9 mouse cellular contexts compared by ENCODE assay signal in genomic region chr17:87330250-87330920, GRCm38 (mm10). TPM values are rescaled to one million over a fixed set of nuclear protein-coding genes. Genes with fewer than 3 reads are reported as not detected.
DNase-seq lines count a peak whose midpoint lies in the region; ATAC-seq and TF ChIP-seq lines count a peak whose summit lies in the region.
"Had no signal": no experiment of that assay in that cellular context is flagged by ENCODE, and none has a peak within 500 bp of the region (broad histone marks: within the 10 kb centered on the region; RNA-seq: fewer than 3 reads in every experiment).

No protein-coding gene starts in this region.

- peak; percentile 23; the same call in 1 of the 2 replicates for ATAC-seq in lung, embryonic 14.5 days (ENCODE audit: insufficient read depth)
- peak; percentile 22; the same call in 1 of the 2 replicates for ATAC-seq in forebrain, embryonic 13.5 days
- ATAC-seq in midbrain, embryonic 15.5 days (replicated peaks): peak; percentile 22
- ATAC-seq in monocyte, adult 5-6 weeks (replicated peaks; ENCODE audit: insufficient number of reproducible peaks, low FRiP score, low TSS enrichment, poor library complexity, severe bottlenecking): no peak
- no peak for ATAC-seq in granulocyte monocyte progenitor cell, adult 5-6 weeks (replicated peaks; ENCODE audit: poor library complexity, severe bottlenecking)

- TF ChIP-seq CTCF in lung, embryonic 14.5 days (IDR thresholded peaks at IDR 0.05; ENCODE audit: low read depth): no peak

- 0 out of 2 replicates have a peak overlapping the region, but pooled peaks have one; percentile 16 for H3K9ac ChIP-seq in lung, embryonic 14.5 days
- H3K9ac ChIP-seq in forebrain, embryonic 13.5 days: peak overlapping the region; percentile 17
- peak overlapping the region; percentile 6; the same call in 1 of the 2 replicates for H3K9ac ChIP-seq in midbrain, embryonic 15.5 days
- H3K9ac ChIP-seq: liver, embryonic 14.5 days had no signal

- H3K9me3 ChIP-seq in lung, embryonic 14.5 days (ENCODE audit: low read depth, low read length): no peaks in the 10 kb centered on the region
- H3K9me3 ChIP-seq in forebrain, embryonic 13.5 days (replicated peaks): no peaks in the 10 kb centered on the region
- H3K9me3 ChIP-seq in midbrain, embryonic 15.5 days: no peaks in the 10 kb centered on the region

- no peaks in the 10 kb centered on the region for H3K36me3 ChIP-seq in lung, embryonic 14.5 days (ENCODE audit: insufficient read depth)
- no peaks in the 10 kb centered on the region for H3K36me3 ChIP-seq in forebrain, embryonic 13.5 days (ENCODE audit: poor library complexity, severe bottlenecking)
- H3K36me3 ChIP-seq in midbrain, embryonic 15.5 days (replicated peaks): no peaks in the 10 kb centered on the region

- no peaks in the 10 kb centered on the region; the same call in 1 of the 2 replicates for H3K27me3 ChIP-seq in lung, embryonic 14.5 days (ENCODE audit: insufficient read depth, low read length)
- no peaks in the 10 kb centered on the region for H3K27me3 ChIP-seq in forebrain, embryonic 13.5 days
- H3K27me3 ChIP-seq in midbrain, embryonic 15.5 days (replicated peaks): no peaks in the 10 kb centered on the region

- H3K4me3 ChIP-seq in lung, embryonic 14.5 days (ENCODE audit: low read depth, low read length): no peak overlapping the region
- H3K4me3 ChIP-seq in forebrain, embryonic 13.5 days: no peak overlapping the region
- no peak overlapping the region for H3K4me3 ChIP-seq in midbrain, embryonic 15.5 days

- 33% methylated on average over 22 of the region's 22 CpGs for WGBS in lung, embryonic 14.5 days
- WGBS in forebrain, embryonic 13.5 days: 30% methylated on average over 22 of the region's 22 CpGs
- WGBS in midbrain, embryonic 15.5 days: 27% methylated on average over 22 of the region's 22 CpGs

- H3K4me2 ChIP-seq in lung, embryonic 14.5 days: peak overlapping the region; percentile 43
- peak overlapping the region; percentile 44 for H3K4me2 ChIP-seq in forebrain, embryonic 13.5 days
- peak overlapping the region; percentile 28 for H3K4me2 ChIP-seq in midbrain, embryonic 15.5 days

- no peak for DNase-seq in lung, embryonic 14.5 days
- no peak for DNase-seq in lung, postnatal 14 days
- DNase-seq in layer of hippocampus, adult 9-11 months: peak; percentile 94
- DNase-seq in retina, postnatal 1 day: no peak

- H3K27ac ChIP-seq in lung, embryonic 14.5 days (ENCODE audit: low read depth): peak overlapping the region; percentile 49
- peak overlapping the region; percentile 81 for H3K27ac ChIP-seq in forebrain, embryonic 13.5 days
- H3K27ac ChIP-seq in midbrain, embryonic 15.5 days: peak overlapping the region; percentile 78
- H3K27ac ChIP-seq: liver, embryonic 14.5 days had no signal

- H3K4me1 ChIP-seq in lung, embryonic 14.5 days (ENCODE audit: insufficient read depth): peaks cover 8% of the 10 kb centered on the region
- H3K4me1 ChIP-seq in forebrain, embryonic 13.5 days: peaks cover 52% of the 10 kb centered on the region
- peaks cover 56% of the 10 kb centered on the region for H3K4me1 ChIP-seq in midbrain, embryonic 15.5 days

RNA-seq across cellular contexts. Expression of gene Ttc7, which starts 47.7 kb away (rescaled TPM):
- polyA plus RNA-seq in lung, embryonic 14.5 days (2014; fragmentation: Nextera tagmentation; extraction: Ambion mirVana): 2.8 and 3.6 TPM in 2 replicates
- 3.5 and 5.1 TPM in 2 replicates for polyA plus RNA-seq in forebrain, embryonic 13.5 days (2015; fragmentation: Nextera tagmentation; extraction: Ambion mirVana)
- polyA plus RNA-seq in midbrain, embryonic 15.5 days (2015; fragmentation: Nextera tagmentation; extraction: Ambion mirVana): 4.9 TPM in 2 replicates
- 126 to 169 TPM (median 150 TPM) in 3 replicates for total RNA-seq in monocyte, adult 5-6 weeks (2017)
- 68.9 and 94.1 TPM in 2 replicates for total RNA-seq in granulocyte monocyte progenitor cell, adult 5-6 weeks (2014; fragmentation: Nextera tagmentation)
- 42.2 and 46.7 TPM in 2 replicates for total RNA-seq in granulocyte monocyte progenitor cell, adult 5-6 weeks (2017)

Comparison
In these comparisons a context has a peak if more than half of its experiments do, and no peak if none do; other contexts are left out.
1. ATAC-seq: peak in lung, embryonic 14.5 days (single experiment), forebrain, embryonic 13.5 days (single experiment) and midbrain, embryonic 15.5 days (single experiment); none in monocyte, adult 5-6 weeks (single experiment) and granulocyte monocyte progenitor cell, adult 5-6 weeks (single experiment).
2. Peak in every context shown above with its lines, with median percentiles within 50 percentile points of each other: H3K27ac ChIP-seq, H3K4me2 ChIP-seq and H3K9ac ChIP-seq.